Mouse (Mus musculus): ENCODE measurements around the gene Gjb4.

DNA sequence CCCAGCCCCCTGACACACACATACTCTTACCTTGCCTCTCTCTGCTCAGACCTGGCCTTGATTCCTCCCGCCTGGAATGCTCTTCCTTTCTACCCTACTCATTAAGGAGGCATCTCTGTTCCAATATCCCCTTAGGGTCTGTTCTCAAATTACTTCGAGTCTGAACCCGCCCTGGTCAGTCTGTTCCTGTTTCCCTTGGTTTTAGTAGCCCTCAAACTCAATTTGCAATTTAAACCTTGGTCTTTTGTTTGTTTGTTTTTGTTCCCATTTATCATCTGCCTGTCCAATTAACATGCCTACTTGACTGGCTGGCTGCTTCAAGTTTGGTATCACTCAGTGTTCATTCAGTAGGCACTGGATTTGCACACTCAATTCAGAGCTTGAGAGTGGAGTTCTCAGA lies 24.8 kb downstream of the Gjb4 start:
- no peak for TF ChIP-seq CTCF (IDR thresholded peaks at IDR 0.05; ENCODE audit: low read depth, low read length)
- TF ChIP-seq POLR2A (IDR thresholded peaks at IDR 0.05; ENCODE audit: borderline replicate concordance, low read depth, low read length), result no peak

Data from bone marrow macrophage, adult 2 months (primary cell).